Mouse (Mus musculus) megakaryocyte-erythroid progenitor cell, adult 5-6 weeks (primary cell): ENCODE measurements at regions not wholly inside any gene's neighbourhood (a gene's known extent, or its start where the extent isn't known, plus 50 kb on each side); places are given as distances from the start of the nearest gene placed in this dataset.
A peak's percentile ranks its signal among the peaks of the same experiment; 100 is the strongest.
"Not testable (repeated sequence)": the region's sequence is repeated elsewhere in the genome, so short reads cannot be mapped to it uniquely, and the experiment has no call there.

Experiments
- ATAC-seq: replicated peaks from 2 replicates; pipeline ENCODE4 v1.8.0; 2016; ENCODE audit warnings: mild to moderate bottlenecking, inconsistent platforms; ENCODE audit not compliant: severe bottlenecking, poor library complexity, low FRiP score, low TSS enrichment

DNA sequence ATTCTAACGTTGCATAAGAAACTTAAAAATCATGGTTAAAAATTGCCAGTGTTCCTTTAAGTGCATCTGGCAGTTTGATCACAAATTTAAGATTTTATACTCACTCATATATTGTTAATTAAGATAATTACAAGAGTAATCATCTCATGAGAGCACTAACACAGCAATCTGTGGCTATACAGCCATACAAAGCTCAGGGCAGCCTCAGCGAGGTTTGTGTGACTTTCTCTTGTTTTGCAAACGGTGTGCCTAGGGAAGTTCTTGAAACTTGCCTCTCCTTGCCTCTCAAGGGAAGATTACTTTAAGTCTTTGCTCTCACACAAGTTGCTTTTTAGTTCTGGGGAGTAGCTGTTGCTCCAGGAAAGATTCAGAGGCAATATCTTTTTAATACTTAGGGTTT is 58.1 kb upstream of the Slc1a4 start:
- no peak for ATAC-seq

DNA sequence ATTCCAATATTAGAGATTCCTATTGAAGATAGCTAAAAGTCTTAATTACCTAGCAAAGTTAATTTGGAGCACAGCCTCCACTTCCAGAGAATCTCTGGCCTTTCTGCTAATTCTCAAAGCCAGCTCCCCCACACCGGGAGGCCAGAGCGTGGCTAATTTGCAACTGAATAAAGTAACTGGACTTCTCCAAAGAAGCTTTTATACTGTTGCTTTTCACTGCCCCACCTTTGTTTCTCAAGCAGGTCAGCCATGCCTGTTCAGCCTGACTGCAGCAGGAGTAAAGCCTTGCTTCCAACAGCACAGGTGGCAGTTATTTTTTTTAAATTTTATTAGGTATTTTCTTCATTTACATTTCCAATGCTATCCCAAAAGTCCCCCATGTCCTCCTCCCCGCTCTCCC is 60.8 kb upstream of the Slc1a4 start:
- not testable (repeated sequence) for ATAC-seq

DNA sequence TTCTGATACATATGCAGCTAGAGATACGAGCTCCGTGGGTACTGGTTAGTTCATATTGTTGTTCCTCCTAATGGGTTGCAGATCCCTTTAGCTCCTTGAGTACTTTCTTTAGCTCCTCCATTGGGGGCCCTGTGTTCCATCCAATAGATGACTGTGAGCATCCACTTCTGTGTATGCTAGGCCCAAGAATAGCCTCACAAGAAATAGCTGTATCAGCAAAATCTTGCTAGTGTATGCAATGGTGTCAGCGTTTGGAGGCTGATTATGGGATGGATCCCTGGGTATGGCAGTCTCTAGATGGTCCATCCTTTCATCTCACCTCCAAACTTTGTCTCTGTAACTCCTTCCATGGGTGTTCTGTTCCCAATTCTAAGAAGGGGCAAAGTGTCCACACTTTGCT is 61.3 kb upstream of the Slc1a4 start:
- ATAC-seq, result not testable (repeated sequence)

DNA sequence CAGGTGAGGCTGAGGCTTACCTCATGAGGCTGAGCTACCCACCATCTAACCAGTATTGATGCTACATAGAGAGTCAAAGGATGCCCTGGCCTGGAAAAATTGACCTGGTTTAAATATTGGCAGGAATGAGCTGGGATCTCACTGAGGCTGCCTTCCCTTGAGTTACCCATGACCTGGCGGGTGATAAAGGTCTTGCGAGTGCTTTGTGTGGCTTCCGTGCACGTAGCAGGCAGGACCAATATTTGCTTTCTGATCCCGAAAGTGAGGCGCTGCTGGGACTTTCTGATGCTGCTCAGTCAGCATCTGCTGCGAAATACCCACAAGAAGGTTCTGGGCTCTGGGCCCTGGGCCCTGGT is 63.3 kb upstream of the Slc1a4 start:
- ATAC-seq, result no peak

DNA sequence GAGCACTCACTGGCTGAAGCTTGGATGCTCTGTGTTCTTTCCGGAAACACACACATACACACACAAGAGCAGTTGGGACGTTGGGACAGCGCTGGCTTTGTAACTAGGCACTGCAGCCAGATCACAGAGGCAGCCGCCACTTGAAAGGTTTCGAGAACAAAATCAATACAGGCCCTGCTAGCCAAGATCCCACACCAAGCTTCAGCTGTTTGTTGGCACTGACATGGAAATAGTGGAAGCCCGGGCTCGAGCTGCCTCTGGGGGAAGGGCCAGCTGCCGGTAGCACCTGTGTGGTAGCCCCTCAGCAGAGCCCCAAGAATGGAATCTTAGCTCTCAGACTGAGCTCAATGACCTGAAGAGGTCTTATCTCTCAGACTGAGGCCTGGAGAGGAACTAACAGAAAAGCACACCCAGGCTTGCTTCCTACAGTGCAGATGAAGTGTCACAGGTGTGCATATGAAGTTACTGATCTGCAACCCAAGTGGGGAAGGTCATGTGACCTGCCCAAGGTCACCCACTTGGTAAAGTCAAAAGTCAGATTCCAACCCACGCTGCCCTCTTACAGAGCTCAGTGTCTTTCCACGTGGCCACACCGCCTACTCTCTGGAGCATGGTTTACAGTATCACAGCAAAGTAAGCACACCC is 63.8 kb upstream of the Slc1a4 start:
- no peak for ATAC-seq

DNA sequence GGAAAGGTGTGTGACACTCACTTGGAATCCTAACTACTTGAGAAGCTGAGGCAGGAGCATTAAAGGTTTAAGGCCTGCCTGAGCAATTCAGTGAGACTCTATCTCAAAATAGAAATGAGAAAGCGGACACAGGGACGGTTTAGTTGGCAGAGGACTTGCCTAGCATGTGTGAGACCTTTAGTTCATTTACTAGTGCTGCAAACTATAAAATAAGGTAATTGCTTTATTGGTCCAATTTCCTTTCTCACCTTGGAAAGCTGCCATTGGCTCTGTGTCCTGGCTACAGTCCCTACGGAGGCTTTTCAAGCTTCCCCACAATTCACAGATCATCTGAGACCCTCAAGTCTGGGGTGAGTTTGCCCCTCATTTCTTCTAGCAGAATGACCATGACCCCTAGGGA is 64.4 kb upstream of the Slc1a4 start:
- no peak for ATAC-seq

DNA sequence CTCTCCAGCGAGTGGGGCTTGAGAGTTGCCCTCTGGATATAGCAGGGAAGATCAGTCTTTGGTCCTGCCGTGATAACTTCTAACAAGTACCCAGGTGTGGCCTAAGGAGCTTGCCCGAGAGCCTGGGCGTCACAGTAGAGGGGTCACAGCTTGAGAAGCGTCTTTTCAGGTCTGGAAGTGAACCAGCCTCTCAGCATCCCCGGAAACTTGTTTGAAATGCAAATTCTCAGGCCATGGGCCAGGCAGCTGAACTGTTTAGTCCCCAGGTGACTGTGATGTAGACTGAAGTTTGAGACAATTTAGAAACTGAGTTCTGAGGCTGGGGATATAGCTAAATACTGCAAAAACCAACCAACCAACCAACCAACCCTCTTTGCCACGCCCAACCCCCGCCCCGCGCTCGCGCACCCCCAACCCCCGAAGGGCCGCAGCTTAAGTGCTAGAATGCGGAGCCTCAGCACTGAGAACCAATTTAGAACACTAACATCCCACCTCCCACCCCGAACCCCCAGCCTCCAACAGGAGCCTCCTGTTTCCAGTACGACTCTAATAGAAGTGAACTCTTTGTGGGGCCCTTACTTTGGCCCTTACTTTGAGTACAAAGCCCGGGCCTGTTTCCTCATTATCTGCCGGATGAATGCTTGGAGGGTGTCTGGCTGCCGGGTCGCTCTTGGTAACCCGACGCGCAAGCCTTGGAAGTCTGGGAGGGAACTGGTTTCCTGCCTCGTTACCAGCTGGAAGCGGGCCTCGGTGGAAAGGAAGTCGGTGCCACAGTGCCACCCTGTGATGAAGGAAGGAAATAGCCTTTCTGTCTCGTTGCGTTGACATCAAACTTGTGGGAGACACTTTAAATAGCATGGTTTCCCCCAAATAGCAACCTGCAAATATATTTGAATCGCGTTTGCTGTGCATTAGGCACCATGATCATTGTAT is 68.1 kb upstream of the Slc1a4 start:
- ATAC-seq, result peak; percentile 80

DNA sequence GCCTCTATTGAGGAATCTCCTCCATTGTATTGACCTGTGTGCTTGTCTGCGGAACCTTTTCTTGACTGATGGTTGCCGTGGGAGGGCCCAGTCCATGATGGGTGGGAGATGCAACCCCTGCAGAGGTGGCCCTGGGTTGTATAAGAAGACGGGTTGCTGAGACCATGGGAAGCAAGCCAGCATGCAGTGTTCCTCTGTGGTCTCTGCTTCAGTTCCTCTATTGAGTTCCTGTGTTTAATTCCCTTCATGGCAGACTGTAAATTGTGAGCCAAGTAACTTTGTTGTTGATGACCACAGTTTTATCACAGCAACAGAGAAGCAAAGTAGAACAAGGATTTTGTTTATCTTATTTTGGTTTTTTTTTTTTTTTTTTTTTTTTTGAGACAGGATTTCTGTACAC is 70.9 kb upstream of the Slc1a4 start:
- no peak for ATAC-seq

DNA sequence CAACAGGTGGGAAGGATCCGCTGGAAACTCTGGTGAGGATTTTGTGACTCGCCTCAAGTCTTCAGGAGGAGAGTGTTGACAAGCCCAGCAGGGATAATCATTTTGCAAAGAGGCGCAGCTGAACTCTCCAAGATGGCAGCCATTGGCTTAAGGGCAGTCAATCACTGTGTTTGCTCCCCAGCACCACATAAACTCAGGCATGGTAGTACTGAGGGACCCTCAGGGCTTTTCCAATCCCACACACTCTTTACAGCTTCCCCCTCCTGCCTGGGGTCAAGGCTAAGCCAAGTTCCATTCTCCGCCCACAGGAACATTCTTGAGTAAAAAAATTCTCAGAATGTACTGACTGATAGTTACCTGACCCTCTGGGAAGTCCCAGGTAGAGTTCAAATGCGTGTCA is 72.0 kb upstream of the Slc1a4 start:
- no peak for ATAC-seq

DNA sequence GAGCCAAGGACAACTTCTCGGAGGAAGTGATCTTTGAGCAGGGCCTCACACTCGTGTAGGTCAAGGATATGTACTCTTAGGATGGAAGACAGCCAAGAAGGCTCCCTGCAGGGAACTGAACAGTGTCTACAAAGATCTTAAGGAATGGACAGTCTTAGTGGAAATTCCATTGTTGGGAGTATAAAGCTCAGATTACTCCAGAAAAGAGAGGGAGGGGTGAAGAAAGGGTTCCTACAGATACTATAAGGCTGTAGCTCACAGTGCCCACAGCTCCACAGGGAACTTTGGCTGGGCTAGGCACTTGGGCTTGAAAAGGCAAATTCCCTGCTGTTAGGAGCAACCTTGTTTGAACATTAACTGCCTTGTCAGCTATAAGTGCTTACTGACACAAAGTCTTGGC is 85.6 kb upstream of the Slc1a4 start:
- ATAC-seq, result no peak

DNA sequence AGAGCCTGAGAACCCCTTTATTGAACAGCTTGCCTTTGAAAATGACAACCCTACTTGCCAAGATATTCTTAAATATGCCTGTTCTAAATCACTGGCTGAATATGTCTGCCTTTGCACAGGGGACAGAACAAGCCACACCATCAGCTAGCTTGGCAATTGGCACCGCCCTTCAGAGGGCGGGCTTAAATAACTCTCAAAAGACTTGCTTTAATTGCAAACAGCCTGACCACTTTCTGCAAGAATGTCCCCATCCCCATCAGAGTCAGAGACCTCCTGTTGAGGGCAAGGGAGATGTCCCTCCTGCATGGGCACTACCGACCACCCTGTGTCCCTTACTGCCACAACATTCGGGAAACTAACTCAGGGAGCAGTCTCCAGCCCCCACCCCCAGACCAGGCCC is 88.4 kb upstream of the Slc1a4 start:
- ATAC-seq, result no peak

DNA sequence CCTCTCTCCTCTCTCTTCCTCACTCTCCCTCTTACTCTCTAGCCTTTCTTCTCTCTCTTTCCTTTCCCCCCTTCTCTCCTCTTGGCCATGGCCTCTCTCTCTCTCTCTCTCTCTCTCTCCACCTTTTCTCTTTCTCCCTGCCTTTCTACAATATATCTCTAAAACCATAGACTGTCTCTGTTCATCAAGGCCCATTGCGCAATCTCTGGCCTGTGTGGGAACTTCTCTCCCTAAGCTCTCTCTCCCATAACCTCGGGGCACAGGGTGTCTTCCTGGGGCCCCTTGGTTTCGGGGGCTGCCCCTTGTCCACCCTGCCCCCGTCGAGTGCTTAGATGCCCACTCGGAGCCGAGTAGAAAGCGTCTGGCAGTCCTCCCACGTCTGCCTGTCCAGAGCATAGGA is 103.5 kb upstream of the Slc1a4 start:
- ATAC-seq, result no peak

DNA sequence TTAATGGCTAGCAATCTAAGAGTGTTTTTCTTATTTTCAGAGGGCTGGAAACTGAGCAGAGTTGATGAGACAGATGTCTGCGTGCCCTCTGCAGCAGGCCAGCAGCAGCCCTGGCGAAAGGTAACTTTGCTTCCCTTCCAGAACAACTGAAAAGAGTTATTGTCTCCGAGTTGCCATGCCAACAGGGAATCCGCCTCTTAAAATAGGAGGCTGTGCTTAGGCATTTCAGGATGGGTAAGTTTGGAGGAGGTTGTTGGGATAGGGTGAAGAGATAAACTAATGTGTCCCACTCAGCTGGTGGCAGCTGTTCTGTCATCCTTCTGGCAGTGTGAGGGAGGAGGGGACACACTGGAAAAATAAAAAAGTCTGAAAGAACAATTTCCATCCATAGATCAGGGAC is 100.6 kb upstream of the Sertad2 start:
- no peak for ATAC-seq

DNA sequence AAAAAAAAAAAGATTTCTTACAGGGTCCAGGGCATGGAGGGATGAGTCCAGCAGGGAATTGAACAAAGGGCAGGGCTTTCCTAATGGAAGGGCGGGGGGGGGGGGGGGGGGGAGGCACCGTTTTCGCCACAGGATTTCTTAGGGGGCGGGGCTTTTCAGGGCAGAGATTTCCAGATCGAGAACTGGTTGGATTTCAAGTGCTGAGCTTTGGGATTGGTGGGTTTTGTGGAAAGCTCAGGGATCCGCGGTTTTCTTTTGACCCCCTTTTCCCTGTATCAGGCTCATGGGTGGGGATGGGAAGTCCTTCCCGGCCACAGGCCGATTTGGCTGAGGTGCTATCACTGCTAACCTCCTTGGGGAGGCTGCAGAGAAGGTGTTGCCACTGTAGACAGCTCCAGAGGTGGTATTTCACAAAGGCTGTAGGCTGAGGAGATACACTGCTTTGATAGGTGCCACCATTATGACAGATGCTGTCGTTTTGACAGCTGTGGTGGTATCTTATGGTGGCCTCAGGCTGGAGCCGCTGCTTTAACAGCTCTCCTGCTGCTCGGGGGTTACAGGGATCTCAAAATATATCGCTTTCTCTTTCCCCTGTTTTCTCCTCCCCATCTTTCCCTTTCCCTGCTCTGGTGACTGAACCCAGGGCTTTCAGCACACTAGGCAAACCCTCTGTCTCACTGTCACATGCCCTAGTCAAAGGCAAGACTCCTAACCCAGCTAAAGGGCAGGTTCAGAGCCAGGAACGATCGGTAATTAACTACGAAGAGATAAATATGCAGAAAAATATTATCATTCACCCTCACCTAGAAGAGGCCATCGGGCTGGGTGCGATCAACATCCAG is 97.8 kb upstream of the Sertad2 start:
- ATAC-seq, result peak; percentile 31; the same call in 1 of the 2 replicates

DNA sequence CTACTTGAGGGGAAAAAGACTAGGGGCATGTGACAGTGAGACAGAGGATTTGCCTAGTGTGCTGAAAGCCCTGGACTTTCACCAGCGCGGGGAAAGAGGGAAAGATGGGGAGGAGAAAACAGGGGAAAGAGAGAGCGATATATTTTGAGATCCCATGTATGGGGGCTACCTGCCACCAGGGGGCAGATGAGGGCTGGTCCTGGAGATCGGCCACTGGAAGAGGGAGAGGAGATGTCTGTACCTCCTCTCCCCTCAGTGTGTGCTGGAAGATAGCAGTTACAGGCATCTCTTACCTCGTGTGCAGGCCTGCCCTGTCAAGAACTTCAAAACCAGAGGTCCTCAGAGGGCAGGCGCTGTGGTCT is 97.2 kb upstream of the Sertad2 start:
- ATAC-seq, result peak; percentile 97

DNA sequence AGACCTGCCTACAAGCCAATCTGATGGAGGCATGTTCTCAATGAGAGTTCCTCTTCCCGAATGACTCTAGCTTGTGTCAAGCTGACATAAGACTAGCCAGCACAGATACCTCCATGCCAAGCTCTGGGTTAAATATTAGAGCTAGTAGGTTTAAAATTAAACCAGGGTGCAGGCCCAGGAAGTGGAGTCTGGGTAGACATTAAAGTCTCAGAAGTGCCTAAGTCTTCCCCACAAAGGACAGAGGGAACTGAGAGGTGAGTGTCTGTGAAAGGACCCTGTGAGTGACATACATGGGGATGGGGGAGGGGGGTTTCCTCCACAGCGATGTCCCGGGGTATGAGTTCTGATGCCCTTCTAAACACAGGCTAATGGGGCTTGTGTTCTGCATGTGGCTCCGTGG is 90.2 kb upstream of the Sertad2 start:
- ATAC-seq, result no peak

DNA sequence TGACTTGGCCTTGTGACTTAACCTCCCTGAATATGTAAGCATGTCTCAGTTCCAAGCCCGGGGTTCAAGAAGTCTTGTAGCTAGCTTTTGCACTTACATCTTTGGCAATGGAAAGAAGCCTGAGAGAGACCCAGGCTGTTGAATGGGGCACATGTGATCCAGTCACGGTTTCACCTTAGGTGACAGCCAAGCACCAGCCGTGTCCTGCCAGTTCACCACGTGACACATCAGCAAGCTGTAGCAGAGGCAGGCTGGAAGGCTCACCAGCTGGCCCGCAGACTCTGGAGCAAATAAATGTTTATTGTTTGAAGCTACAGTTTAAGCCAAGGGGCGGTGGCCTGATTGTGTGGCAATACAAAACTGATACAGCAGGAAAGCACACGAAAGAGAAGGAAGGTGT is 89.3 kb upstream of the Sertad2 start:
- ATAC-seq, result no peak

DNA sequence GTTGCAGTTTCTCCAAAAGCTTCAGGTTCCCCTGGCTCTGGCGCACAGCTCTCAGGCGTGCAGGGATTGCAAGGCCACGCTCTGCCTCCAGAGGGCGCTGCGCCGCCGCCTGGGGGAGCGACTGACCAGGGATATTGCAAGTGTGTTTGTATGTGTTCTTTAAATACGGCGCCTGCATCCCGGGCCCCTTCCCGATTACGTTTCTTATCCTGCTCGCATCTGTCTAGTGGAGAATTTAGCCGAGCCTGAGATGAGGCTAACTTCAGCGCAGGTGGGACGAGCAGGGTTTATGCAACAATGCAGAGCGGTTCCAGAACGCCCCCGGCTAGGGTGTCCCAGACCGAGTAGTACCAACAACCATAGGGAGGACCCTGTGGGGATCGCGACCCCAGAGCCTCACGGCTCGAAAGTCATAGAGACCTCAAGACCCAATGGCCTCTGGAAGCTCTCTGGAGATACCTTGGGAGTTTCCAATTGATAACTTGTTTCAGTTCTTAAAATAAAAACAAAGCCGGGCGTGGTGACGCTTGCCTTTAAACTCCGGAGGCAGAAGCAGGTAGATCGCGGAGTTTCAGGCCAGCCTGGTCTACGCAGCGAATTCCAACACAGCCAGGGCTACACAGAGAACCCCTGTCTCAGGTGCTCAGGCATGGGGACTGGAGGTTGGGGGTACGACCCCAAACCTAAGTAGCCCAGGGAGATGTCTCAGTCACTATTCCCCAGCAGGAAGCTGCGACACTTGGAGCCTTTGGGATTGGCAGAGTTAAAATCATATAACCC is 87.8 kb upstream of the Sertad2 start:
- ATAC-seq, result peak; percentile 87

DNA sequence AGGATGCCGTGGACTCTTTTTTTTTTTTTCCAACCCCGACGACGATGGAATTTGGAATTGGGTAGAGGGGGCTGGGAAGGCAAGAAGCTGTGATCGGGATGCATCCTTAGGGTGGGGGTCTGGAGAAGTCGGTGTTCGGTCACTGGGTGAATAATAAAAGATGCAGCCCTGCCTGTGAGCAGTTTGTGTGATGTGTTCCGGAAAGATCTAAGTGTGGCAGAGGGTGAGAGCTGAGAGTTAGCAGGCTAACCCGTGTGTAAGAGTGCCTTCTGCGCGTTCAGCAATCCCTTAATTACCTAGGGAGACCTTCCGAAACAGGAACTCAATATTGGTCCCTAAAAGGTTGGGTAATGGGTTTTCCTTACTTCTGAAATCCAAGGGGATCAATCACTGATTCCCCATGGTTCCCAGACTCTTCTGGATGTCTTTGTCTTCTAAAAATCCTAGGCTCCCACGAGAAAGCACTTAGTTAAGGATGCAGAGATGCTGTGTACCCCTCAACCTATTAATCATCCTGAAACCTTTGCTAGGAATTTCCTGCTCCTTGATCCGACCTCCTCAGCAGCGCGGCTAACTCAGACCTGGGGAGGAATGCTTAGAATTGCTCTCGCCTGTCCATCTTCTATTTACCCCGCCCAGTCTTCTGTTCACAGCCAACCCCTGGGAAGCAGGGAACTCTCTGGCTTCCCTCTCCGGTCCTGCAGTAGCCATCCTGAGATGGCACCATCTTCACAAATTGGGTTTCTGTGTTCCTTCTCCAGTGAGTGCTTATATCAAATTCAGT is 87.0 kb upstream of the Sertad2 start:
- no peak for ATAC-seq
